ENCODE assay signal across 21 mouse cellular contexts in genomic region chr2:64495725-64496124, GRCm38 (mm10).
"Had no signal": no experiment of that assay in that cellular context is flagged by ENCODE, and none has a peak within 500 bp of the region (broad histone marks: within the 10 kb centered on the region; RNA-seq: fewer than 3 reads in every experiment).

No protein-coding gene starts in this region.

- H3K9ac ChIP-seq: limb, embryonic 12.5 days; liver, embryonic 12.5 days; liver, embryonic 15.5 days; midbrain, embryonic 13.5 days; neural tube, embryonic 13.5 days; stomach, embryonic 15.5 days had no signal

- H3K27me3 ChIP-seq: limb, embryonic 12.5 days; liver, embryonic 12.5 days; liver, embryonic 15.5 days; megakaryocyte, embryonic 14.5 days; midbrain, embryonic 13.5 days; neural tube, embryonic 13.5 days; stomach, embryonic 15.5 days had no signal

- H3K27ac ChIP-seq: left cerebral cortex, adult 2 months; limb, embryonic 12.5 days; liver, embryonic 12.5 days; liver, embryonic 15.5 days; midbrain, embryonic 10.5 days; midbrain, embryonic 13.5 days; neural tube, embryonic 13.5 days; stomach, embryonic 15.5 days had no signal

- H3K36me3 ChIP-seq: limb, embryonic 12.5 days; liver, embryonic 12.5 days; liver, embryonic 15.5 days; midbrain, embryonic 10.5 days; midbrain, embryonic 13.5 days; neural tube, embryonic 13.5 days; stomach, embryonic 15.5 days had no signal

- ATAC-seq: liver, embryonic 12.5 days; midbrain, embryonic 13.5 days; midbrain, embryonic 16.5 days had no signal

- H3K9me3 ChIP-seq: liver, embryonic 12.5 days; liver, embryonic 15.5 days; midbrain, embryonic 10.5 days; midbrain, embryonic 13.5 days; neural tube, embryonic 13.5 days; stomach, embryonic 15.5 days had no signal

- H3K4me1 ChIP-seq: limb, embryonic 12.5 days; liver, embryonic 12.5 days; liver, embryonic 15.5 days; megakaryocyte, embryonic 14.5 days; midbrain, embryonic 10.5 days; midbrain, embryonic 13.5 days; neural tube, embryonic 13.5 days; stomach, embryonic 15.5 days had no signal

- H3K4me3 ChIP-seq: left cerebral cortex, adult 2 months; limb, embryonic 12.5 days; liver, embryonic 12.5 days; liver, embryonic 15.5 days; megakaryocyte, embryonic 14.5 days; midbrain, embryonic 10.5 days; midbrain, embryonic 13.5 days; myocyte; neural tube, embryonic 13.5 days; stomach, embryonic 15.5 days had no signal

- H3K4me2 ChIP-seq: limb, embryonic 12.5 days; liver, embryonic 12.5 days; liver, embryonic 15.5 days; midbrain, embryonic 13.5 days; neural tube, embryonic 13.5 days; stomach, embryonic 15.5 days had no signal

- DNase-seq: kidney, adult 18-20 months; kidney, adult 9 months; kidney, postnatal 10 days; kidney, postnatal 36 days; layer of hippocampus, postnatal 36 days; liver; lung, adult 18-20 months; retina, postnatal 1 day; thymus, adult 18-20 months; thymus, postnatal 36 days had no signal
